Mouse (Mus musculus) heart, embryonic 16.5 days (tissue): ENCODE measurements around the gene Olfr1080. TPM values are rescaled to one million over a fixed set of nuclear protein-coding genes. Genes with fewer than 3 reads are reported as not detected.
"Not testable (repeated sequence)": the region's sequence is repeated elsewhere in the genome, so short reads cannot be mapped to it uniquely, and the experiment has no call there.

Source experiments
- ATAC-seq: fragments of 200-750 bp; cut with Nextera tagmentation; replicated peaks from 2 replicates; pipeline ENCODE4 v1.8.0; 2017; ENCODE audit warnings: moderate number of reproducible peaks; ENCODE audit not compliant: insufficient read depth, low FRiP score; ENCODE audit errors: extremely low read depth
- H3K27ac ChIP-seq: fragments of 300-500 bp; sonication (generic); 2 replicates; pipeline ENCODE4 v1.5.1; 2014; ENCODE audit warnings: mild to moderate bottlenecking, low read length, control low read depth, moderate library complexity
- H3K27me3 ChIP-seq: fragments of 300-500 bp; sonication (generic); 2 replicates; pipeline ENCODE4 v1.6.1; 2014; ENCODE audit warnings: low read length, mixed read lengths; ENCODE audit not compliant: control insufficient read depth, insufficient read depth
- H3K36me3 ChIP-seq: fragments of 300-500 bp; sonication (generic); 2 replicates; pipeline ENCODE4 v1.6.1; 2014; ENCODE audit not compliant: control insufficient read depth, insufficient read depth
- H3K4me1 ChIP-seq: fragments of 300-500 bp; sonication (generic); 2 replicates; pipeline ENCODE4 v1.6.1; 2014; ENCODE audit warnings: low read length, mixed read lengths; ENCODE audit not compliant: control insufficient read depth, insufficient read depth
- H3K4me2 ChIP-seq: fragments of 300-500 bp; sonication (generic); 2 replicates; pipeline ENCODE4 v1.6.1; 2014; ENCODE audit warnings: low read depth, mild to moderate bottlenecking, control low read depth, low read length
- H3K4me3 ChIP-seq: fragments of 300-500 bp; sonication (generic); 2 replicates; pipeline ENCODE4 v1.5.1; 2014; ENCODE audit warnings: mild to moderate bottlenecking, control low read depth, low read length
- H3K9ac ChIP-seq: fragments of 300-500 bp; sonication (generic); 2 replicates; pipeline ENCODE4 v1.6.1; 2014; ENCODE audit warnings: low read length, control low read depth
- H3K9me3 ChIP-seq: fragments of 300-500 bp; sonication (generic); replicated peaks from 2 replicates; pipeline ENCODE4 v1.6.1; 2016; ENCODE audit warnings: low read length; ENCODE audit not compliant: control insufficient read depth
- WGBS: fragments of 180-500 bp; shearing (Covaris S2); extraction: QIAGEN DNeasy Blood & Tissue Kit; methylation state at CpG from one replicate; pipeline ENCODE4 v1.1.7; 2014; 5-methylcytosine and 5-hydroxymethylcytosine counted together
- polyA plus RNA-seq: library from polyadenylated mRNA; unstranded; fragments of >200 nt; fragmentation: Nextera tagmentation; extraction: Ambion mirVana; gene quantifications from 2 replicates; pipeline ENCODE4 v1.2.1, GENCODE M21; 2015

The Olfr1080 gene
- not detected in 2 replicates for polyA plus RNA-seq

DNA sequence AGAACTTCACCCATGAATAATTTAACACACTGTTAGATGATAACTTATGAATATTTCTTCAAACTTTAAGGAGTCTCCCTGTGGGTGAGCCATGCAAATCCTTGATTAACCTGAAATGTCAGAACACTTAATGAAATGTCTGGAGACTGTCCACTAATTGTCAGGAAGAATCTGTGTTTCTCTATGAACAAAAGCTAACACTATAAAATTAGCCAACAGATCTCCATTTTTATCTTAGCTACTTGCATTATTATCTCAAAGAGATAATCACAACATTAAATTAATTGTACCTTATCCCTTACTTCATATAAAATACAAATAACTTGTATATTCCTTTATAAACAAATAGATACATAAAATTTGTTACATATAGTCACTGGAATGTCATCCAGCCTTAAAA, at the start of gene Olfr1080:
Gene Olfr1080 (minus strand): TSS at position 101 of the 400 bp plus-strand sequence.
- H3K9me3 ChIP-seq, H3K27me3 ChIP-seq, H3K9ac ChIP-seq, H3K27ac ChIP-seq, H3K36me3 ChIP-seq, ATAC-seq, H3K4me1 ChIP-seq, H3K4me2 ChIP-seq, H3K4me3 ChIP-seq: not testable (repeated sequence)

- ATAC-seq, H3K27me3 ChIP-seq, H3K36me3 ChIP-seq, H3K9ac ChIP-seq, H3K4me2 ChIP-seq, H3K9me3 ChIP-seq, H3K27ac ChIP-seq, H3K4me3 ChIP-seq, H3K4me1 ChIP-seq: not testable (repeated sequence)
- WGBS, result 31% methylated on average over 1 of the region's 1 CpGs
Measured at GRCm38 (mm10) chr2:86598866-86599265, 40.8 kb upstream of the Olfr1080 start, which contains the start of gene Olfr1082. Gene Olfr1082 (minus strand): TSS chr2:86598966.

DNA sequence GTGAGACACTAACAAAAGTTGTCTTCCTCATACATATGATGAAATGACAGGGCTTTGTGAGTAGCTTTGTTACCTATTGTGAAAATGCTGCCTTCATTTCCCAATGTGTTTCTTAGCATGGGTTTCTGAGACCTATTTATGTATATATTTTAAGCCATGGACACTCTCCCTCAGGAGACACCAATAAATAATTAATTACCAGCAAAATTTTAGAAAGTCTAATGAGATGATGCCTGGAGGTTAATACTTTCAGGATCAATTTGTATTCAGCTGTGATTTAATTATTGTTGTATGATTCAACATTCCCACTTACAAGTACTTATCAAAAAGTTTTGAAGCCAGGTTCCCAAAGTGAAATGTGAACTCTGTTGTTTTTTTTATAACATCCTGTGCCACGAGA, 15.7 kb downstream of the Olfr1080 start, which contains the start of gene Olfr1079:
Gene Olfr1079 (minus strand): TSS at position 101 of the 400 bp plus-strand sequence.
- no peaks in the 10 kb centered on the region for H3K27me3 ChIP-seq
- no peaks in the 10 kb centered on the region for H3K4me1 ChIP-seq
- H3K9me3 ChIP-seq, result no peaks in the 10 kb centered on the region
- H3K27ac ChIP-seq, result no peak within 1 kb of the TSS
- no peak within 1 kb of the TSS for H3K9ac ChIP-seq
- WGBS, result 61% methylated on average over 1 of the region's 1 CpGs
- H3K36me3 ChIP-seq, result no peaks in the 10 kb centered on the region
- no peak for ATAC-seq
- no peak within 1 kb of the TSS for H3K4me3 ChIP-seq
- no peak within 1 kb of the TSS for H3K4me2 ChIP-seq

DNA sequence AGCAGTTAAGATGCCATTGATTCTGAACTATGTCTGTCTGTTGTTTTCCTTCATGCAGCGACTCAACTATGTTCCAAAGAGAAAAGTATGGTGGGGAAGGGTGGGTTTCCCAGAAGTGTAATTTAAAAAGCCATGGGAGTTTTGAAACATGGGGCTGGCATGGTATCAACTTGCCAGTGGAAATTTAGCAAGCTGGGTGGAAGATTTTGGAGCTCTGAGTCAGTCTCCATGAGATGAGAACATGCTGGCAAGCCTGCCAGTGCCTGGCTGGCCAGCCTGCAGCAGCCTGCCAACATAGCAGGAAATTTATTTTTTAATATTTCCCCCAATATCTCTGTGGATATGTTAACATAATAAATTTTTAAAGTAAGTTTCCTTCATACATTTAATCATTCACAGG, 27.0 kb downstream of the Olfr1080 start:
- Histone ChIP-seq H3K4me2 (no peak overlapping the region), H3K27me3 (no peaks in the 10 kb centered on the region), H3K36me3 (no peaks in the 10 kb centered on the region), H3K4me3 (no peak overlapping the region), H3K9ac (no peak overlapping the region), H3K27ac (no peak overlapping the region), H3K9me3 (no peaks in the 10 kb centered on the region), H3K4me1 (no peaks in the 10 kb centered on the region)
- no peak for ATAC-seq
- WGBS, result 48% methylated on average over 1 of the region's 1 CpGs

- H3K4me1 ChIP-seq, result no peaks in the 10 kb centered on the region
- 74% methylated on average over 1 of the region's 1 CpGs for WGBS
- no peak within 1 kb of the TSS for H3K27ac ChIP-seq
Measured at GRCm38 (mm10) chr2:86508161-86508560, 49.9 kb downstream of the Olfr1080 start, which contains the start of gene Olfr1076. Gene Olfr1076 (plus strand): TSS chr2:86508461.

More at GRCm38 (mm10) chr2:86508161-86508560, 49.9 kb downstream of the Olfr1080 start, which contains the start of gene Olfr1076:
- H3K4me2 ChIP-seq, result no peak within 1 kb of the TSS
- H3K27me3 ChIP-seq, result no peaks in the 10 kb centered on the region
- ATAC-seq, result no peak
- no peak within 1 kb of the TSS for H3K9ac ChIP-seq
- H3K9me3 ChIP-seq, result no peaks in the 10 kb centered on the region
- H3K36me3 ChIP-seq, result no peaks in the 10 kb centered on the region
- H3K4me3 ChIP-seq, result no peak within 1 kb of the TSS

Other genes starting within 250 kb of the Olfr1080 start
- gene Olfr1053, start 243.0 kb downstream of the Olfr1080 start, polyA plus RNA-seq, result not detected in 2 replicates
- not detected in 2 replicates for gene Olfr1054, start 222.8 kb downstream of the Olfr1080 start, polyA plus RNA-seq
- not detected in 2 replicates for gene Olfr1055, start 208.0 kb downstream of the Olfr1080 start, polyA plus RNA-seq
- gene Olfr1056, start 195.8 kb downstream of the Olfr1080 start, polyA plus RNA-seq, result not detected in 2 replicates
- gene Olfr1057, start 179.8 kb downstream of the Olfr1080 start, polyA plus RNA-seq, result not detected in 2 replicates
- not detected in 2 replicates for gene Olfr1058, start 169.7 kb downstream of the Olfr1080 start, polyA plus RNA-seq
- not detected in 2 replicates for gene Olfr1061, start 144.2 kb downstream of the Olfr1080 start, polyA plus RNA-seq
- not detected in 2 replicates for gene Olfr1062, start 131.5 kb downstream of the Olfr1080 start, polyA plus RNA-seq
- not detected in 2 replicates for gene Olfr1065, start 107.6 kb downstream of the Olfr1080 start, polyA plus RNA-seq
- not detected in 2 replicates for gene Olfr1066, start 102.0 kb downstream of the Olfr1080 start, polyA plus RNA-seq
- gene Olfr228, start 70.8 kb downstream of the Olfr1080 start, polyA plus RNA-seq, result not detected in 2 replicates
- gene Olfr1076, start 49.8 kb downstream of the Olfr1080 start, polyA plus RNA-seq, result not detected in 2 replicates
- not detected in 2 replicates for gene Olfr1079, start 15.8 kb downstream of the Olfr1080 start, polyA plus RNA-seq
- not detected in 2 replicates for gene Olfr1082, start 40.7 kb upstream of the Olfr1080 start, polyA plus RNA-seq
- not detected in 2 replicates for gene Olfr1084, start 81.5 kb upstream of the Olfr1080 start, polyA plus RNA-seq
- not detected in 2 replicates for gene Olfr1085, start 103.8 kb upstream of the Olfr1080 start, polyA plus RNA-seq
- gene Olfr1086, start 121.9 kb upstream of the Olfr1080 start, polyA plus RNA-seq, result not detected in 2 replicates
- gene Olfr1087, start 140.2 kb upstream of the Olfr1080 start, polyA plus RNA-seq, result not detected in 2 replicates
- not detected in 2 replicates for gene Olfr1089, start 175.5 kb upstream of the Olfr1080 start, polyA plus RNA-seq
- not detected in 2 replicates for gene Olfr1090, start 200.8 kb upstream of the Olfr1080 start, polyA plus RNA-seq
- not detected in 2 replicates for gene Olfr1093, start 224.2 kb upstream of the Olfr1080 start, polyA plus RNA-seq